Mouse (Mus musculus): ENCODE data around the gene Zc3h7b.

GRCm38 (mm10) chr15:81761381-81761780, 16.5 kb downstream of the Zc3h7b start:
- TF ChIP-seq CTCF (IDR thresholded peaks at IDR 0.05; ENCODE audit: low read depth) = no peak
- no peak for TF ChIP-seq EP300 (optimal IDR thresholded peaks at IDR 0.05)
